Mouse (Mus musculus) embryonic facial prominence, embryonic 10.5 days (tissue): ENCODE results near the gene Tbx5. TPM values are rescaled to one million over a fixed set of nuclear protein-coding genes. Genes with fewer than 3 reads are reported as not detected.

Experiments
- DNase-seq: peaks from one replicate; pipeline ENCODE4 v3.0.0-alpha.2; 2017; ENCODE audit warnings: low spot score
- H3K27ac ChIP-seq: fragments of 300-500 bp; sonication (generic); replicated peaks from 2 replicates; pipeline ENCODE4 v1.5.1; 2016; ENCODE audit warnings: mild to moderate bottlenecking
- H3K27me3 ChIP-seq: fragments of 300-500 bp; sonication (generic); replicated peaks from 2 replicates; pipeline ENCODE4 v1.6.1; 2016; ENCODE audit warnings: low read depth, mild to moderate bottlenecking; ENCODE audit not compliant: poor library complexity, severe bottlenecking
- H3K36me3 ChIP-seq: fragments of 300-500 bp; sonication (generic); replicated peaks from 2 replicates; pipeline ENCODE4 v1.6.1; 2016; ENCODE audit warnings: mild to moderate bottlenecking, moderate library complexity
- H3K4me1 ChIP-seq: fragments of 300-500 bp; sonication (generic); 2 replicates; pipeline ENCODE4 v1.6.1; 2016
- H3K4me3 ChIP-seq: fragments of 300-500 bp; sonication (generic); 2 replicates; pipeline ENCODE4 v1.5.1; 2016; ENCODE audit warnings: mild to moderate bottlenecking, moderate library complexity
- H3K9me3 ChIP-seq: fragments of 300-500 bp; sonication (generic); 2 replicates; pipeline ENCODE4 v1.6.1; 2016; ENCODE audit warnings: mild to moderate bottlenecking
- WGBS: fragments of 180-500 bp; shearing (Covaris S2); methylation state at CpG from one replicate; pipeline ENCODE4 v1.1.7; 2016; 5-methylcytosine and 5-hydroxymethylcytosine counted together
- polyA plus RNA-seq: library from polyadenylated mRNA; unstranded; fragments of >200 nt; fragmentation: Nextera tagmentation; extraction: Ambion mirVana; gene quantifications from 2 replicates; pipeline ENCODE4 v1.2.1, GENCODE M21; 2016

Tbx5 gene
- polyA plus RNA-seq, 1 experiment from 2014 or later: 0.45 TPM

DNA sequence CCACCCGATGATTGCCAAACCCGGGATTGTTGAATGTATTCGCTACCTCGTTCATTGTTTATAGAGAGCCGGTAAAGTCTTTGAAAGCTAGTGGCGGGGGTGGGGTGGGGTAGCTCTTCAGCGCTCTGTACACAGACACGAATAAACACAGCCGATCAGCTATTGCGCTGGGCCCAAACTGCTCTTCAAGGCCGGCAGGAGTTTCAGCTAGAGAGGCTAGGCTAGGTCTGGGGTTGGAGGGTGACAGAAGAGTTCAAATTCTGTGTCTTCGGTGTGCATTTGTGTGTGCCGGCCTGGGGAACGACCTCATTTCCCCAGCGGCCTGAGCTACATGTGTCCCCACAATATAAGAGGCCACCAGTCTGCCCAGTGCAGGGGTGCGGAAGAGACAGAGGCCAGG, 6.7 kb downstream of the Tbx5 start:
- peaks cover 12% of the 10 kb centered on the region for H3K4me1 ChIP-seq
- DNase-seq: peak; percentile 55
- under 1% methylated on average over 16 of the region's 16 CpGs for WGBS
- peaks cover 100% of the 10 kb centered on the region for H3K27me3 ChIP-seq
- no peaks in the 10 kb centered on the region for H3K36me3 ChIP-seq
- H3K9me3 ChIP-seq: no peaks in the 10 kb centered on the region
- no peak overlapping the region for H3K27ac ChIP-seq
- H3K4me3 ChIP-seq: no peak overlapping the region

DNA sequence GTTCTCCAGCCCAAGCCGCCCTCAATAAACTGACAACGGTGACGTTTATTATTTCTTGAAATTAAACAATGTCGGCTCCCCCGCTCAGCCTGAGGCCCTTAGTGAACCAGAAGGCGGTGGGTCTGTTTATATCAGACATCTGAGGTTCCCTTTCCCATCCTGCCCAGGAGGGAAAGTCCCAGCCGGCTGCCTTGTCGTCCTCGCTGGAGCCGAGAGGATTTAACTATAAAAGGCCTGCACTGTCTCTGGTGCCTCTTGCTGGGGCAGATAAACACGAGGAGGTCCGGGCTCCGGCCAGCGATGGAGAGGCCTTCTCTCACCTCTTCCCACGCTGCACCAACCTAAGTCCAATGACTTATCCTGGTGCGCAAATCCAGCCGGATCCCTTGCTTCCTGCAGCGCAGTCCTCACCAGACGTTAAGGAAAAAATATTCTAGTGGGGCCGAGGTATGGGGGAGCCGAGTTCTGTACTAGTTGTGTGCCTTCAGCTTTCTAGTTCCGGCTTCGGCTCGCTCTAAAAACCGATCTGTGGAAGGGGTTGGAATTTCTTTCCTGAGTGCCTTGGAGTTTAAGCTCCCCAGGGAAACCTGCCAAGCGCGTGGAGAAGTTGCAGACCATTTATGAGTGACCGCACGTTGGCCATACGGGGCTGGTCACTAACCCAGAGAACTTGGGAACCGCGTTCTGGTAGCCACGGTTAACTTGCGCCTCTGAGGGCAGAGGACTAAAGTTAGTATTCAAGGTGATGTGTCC, 7.3 kb downstream of the Tbx5 start:
- Histone ChIP-seq H3K36me3 (no peaks in the 10 kb centered on the region), H3K27ac (no peak overlapping the region), H3K4me3 (no peak overlapping the region), H3K9me3 (no peaks in the 10 kb centered on the region), H3K4me1 (peaks cover 14% of the 10 kb centered on the region), H3K27me3 (peaks cover 100% of the 10 kb centered on the region)
- under 1% methylated on average over 34 of the region's 34 CpGs for WGBS
- DNase-seq: peak; percentile 55

DNA sequence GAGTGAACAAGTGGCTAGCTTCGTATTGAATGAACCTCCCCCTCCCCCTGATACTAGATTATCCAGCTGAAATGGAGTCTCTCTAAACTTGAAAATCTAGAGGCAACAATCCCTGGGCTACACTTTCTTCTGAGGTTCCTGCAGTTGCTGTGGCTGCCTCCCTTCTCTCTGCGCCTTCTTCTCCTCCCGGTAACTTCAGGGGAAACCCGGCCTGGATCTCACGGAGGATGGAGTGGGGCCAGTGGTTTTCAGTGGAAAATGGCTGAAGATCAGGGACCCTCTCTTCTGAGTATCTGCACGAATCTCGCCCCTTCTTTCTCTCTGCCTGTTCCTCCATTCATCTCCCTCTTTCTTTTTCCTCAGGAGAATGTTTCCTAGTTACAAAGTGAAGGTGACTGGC, 7.9 kb downstream of the Tbx5 start:
- no peak overlapping the region for H3K27ac ChIP-seq
- H3K27me3 ChIP-seq: peaks cover 100% of the 10 kb centered on the region
- DNase-seq: peak; percentile 74
- H3K36me3 ChIP-seq: no peaks in the 10 kb centered on the region
- WGBS: 0% methylated on average over 7 of the region's 7 CpGs
- no peaks in the 10 kb centered on the region for H3K9me3 ChIP-seq
- H3K4me3 ChIP-seq: no peak overlapping the region
- H3K4me1 ChIP-seq: peaks cover 16% of the 10 kb centered on the region

DNA sequence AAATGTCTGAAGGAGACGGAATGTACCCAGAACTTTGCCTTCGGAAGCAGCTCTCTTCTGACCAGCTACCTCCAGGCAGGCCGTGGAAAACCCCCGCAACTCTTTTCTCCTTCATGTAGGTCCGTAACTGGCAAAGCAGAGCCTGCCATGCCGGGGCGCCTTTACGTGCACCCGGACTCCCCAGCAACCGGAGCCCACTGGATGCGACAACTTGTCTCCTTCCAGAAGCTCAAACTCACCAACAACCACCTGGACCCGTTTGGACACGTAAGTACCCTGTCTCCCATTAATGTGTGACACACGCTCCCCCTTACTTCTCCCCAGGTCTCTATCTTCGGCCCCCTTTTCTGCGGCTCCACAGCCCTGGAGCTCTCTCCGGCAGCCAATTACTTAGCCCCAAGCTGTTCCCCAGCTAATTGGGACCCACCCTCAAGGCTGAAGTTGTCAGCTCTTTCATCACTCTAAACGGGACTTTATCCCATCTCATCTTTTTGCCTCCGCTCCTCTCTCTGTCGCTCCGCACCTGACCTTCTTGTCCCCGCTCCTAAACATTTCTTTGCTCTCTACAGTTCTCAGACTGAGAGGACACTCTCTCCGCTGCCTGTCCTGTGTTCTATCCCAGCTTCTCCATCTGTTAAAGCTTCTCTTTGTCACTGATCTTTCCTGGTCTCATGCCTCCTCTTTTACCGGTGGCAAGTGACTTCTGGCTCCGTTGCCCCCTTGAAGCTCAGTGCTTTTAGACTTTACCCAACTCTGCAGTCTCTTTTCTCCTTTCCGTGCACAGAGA, 9.4 kb downstream of the Tbx5 start:
- Histone ChIP-seq H3K36me3 (no peaks in the 10 kb centered on the region), H3K4me3 (no peak overlapping the region), H3K9me3 (no peaks in the 10 kb centered on the region), H3K27ac (no peak overlapping the region), H3K4me1 (peaks cover 17% of the 10 kb centered on the region), H3K27me3 (peaks cover 100% of the 10 kb centered on the region)
- under 1% methylated on average over 26 of the region's 26 CpGs for WGBS
- DNase-seq: peak; percentile 47

DNA sequence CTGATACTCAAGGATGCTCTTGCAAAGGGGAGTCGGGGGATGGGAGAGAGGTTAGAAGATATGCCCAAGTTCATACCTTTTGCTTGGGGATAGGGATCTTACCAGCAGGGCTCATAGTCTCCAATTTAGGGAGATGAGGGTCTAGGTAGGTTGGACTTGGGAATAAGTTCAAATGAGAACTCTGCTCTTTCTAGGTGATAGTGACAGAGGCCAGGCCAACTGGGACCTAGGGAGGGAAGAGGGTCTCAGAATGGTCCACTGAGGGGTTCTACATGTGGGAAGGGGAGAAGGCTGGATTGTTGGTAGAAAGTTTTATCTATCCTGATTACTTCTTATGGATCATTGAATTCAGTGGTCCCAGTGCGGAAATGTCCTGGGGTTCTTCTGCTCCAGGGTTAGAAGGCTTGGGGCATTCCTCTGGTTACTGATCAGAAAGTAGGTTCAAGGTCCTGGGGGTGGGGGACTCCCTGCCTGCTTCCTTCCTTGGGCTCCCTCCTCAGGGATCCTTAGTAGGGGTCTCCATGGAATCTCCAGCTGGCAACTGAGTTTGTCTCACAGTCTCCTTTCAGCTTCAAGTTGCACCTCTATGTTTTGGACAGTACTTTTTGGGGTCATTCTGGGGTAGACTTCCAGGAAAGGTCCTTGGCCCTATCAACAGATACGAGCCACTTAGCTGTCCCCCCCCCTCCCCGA, 10.4 kb downstream of the Tbx5 start:
- peaks cover 100% of the 10 kb centered on the region for H3K27me3 ChIP-seq
- H3K4me3 ChIP-seq: no peak overlapping the region
- H3K27ac ChIP-seq: no peak overlapping the region
- peaks cover 17% of the 10 kb centered on the region for H3K4me1 ChIP-seq
- H3K9me3 ChIP-seq: no peaks in the 10 kb centered on the region
- WGBS: 11% methylated on average over 4 of the region's 4 CpGs
- no peaks in the 10 kb centered on the region for H3K36me3 ChIP-seq
- no peak for DNase-seq

DNA sequence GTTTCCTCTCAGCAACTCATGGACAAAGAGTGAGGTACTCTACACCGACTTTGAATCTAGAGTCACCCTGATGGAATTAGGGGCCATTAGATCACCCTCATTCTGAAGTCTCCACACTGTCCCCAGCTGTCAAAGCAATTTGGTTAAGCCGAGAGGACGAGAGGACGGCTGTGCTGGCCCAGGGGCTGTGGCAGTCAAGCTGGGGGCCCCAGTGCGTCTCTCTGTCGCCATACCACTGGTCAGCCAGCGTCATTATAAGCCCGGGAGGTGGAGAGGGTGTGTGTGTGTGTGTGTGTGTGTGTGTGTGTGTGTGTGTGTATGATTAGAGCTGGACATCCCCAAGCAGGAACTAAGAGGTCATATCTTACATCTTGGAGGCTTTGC, 10.9 kb downstream of the Tbx5 start:
- Histone ChIP-seq H3K4me1 (peaks cover 17% of the 10 kb centered on the region), H3K27ac (no peak overlapping the region), H3K9me3 (no peaks in the 10 kb centered on the region), H3K4me3 (no peak overlapping the region), H3K36me3 (no peaks in the 10 kb centered on the region), H3K27me3 (peaks cover 98% of the 10 kb centered on the region)
- peak; percentile 23 for DNase-seq
- under 1% methylated on average over 8 of the region's 8 CpGs for WGBS

DNA sequence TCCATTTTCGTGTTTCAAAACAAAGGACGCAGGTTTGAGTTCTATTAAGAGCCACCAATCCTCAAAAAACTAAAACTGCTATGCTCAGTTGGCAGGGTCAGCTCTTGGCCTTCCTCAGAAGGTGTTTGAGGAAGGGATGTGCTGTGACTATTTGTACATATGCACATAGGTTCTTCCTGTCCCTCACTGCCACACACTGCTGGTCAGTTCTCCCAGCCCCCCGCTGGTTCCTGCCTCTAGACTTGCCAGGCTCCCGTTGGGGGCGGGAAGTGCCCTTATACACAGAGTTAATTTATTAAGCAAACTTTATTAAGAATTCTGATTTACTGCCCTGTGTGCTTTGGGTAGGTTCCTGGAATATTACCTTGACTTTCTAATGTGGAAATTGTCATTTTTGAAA, 11.9 kb downstream of the Tbx5 start:
- Histone ChIP-seq H3K4me1 (peaks cover 17% of the 10 kb centered on the region), H3K27ac (no peak overlapping the region), H3K27me3 (peaks cover 96% of the 10 kb centered on the region), H3K9me3 (no peaks in the 10 kb centered on the region), H3K4me3 (no peak overlapping the region), H3K36me3 (no peaks in the 10 kb centered on the region)
- DNase-seq: peak; percentile 13
- WGBS: 2% methylated on average over 5 of the region's 5 CpGs

DNA sequence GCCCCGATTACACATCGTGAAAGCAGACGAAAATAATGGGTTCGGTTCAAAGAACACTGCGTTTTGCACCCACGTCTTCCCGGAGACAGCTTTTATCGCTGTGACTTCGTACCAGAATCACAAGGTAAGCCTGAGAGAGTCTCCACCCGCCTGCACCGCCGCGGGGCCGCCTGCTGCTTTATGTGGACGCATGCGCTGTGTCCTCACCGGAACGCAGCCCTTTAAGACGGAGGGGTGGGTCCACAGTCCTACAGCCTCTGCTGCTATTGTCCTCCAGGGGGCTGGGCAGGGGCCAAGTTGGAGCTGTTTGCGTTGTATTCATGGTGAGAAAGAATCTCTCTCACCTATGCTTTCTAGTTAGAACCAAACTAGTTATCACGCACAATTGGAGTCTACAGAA, 12.5 kb downstream of the Tbx5 start:
- H3K36me3 ChIP-seq: no peaks in the 10 kb centered on the region
- peak overlapping the region; percentile 40 for H3K4me3 ChIP-seq
- peak; percentile 82 for DNase-seq
- H3K9me3 ChIP-seq: no peaks in the 10 kb centered on the region
- H3K27ac ChIP-seq: no peak overlapping the region
- WGBS: under 1% methylated on average over 21 of the region's 21 CpGs
- peaks cover 14% of the 10 kb centered on the region for H3K4me1 ChIP-seq
- H3K27me3 ChIP-seq: peaks cover 96% of the 10 kb centered on the region

DNA sequence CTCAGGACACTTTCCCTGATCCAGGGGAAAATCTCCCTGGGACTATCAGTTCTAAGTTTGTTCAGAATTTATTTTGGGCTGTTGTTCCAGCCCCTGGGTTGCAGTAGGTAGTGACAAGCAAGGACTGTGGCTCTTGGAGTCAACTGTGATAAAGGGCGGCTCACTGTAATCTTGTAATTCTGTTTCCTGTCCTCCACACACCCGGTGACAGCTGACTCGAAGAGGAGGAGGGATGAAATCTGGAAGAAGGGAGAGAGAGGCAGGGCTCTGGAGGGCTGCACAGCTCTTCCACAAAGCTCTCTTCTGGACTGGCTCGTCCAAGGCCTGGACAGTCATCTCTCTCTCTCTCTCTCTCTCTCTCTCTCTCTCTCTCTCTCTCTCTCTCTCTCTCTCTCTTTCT, 24.6 kb downstream of the Tbx5 start:
- Histone ChIP-seq H3K9me3 (no peaks in the 10 kb centered on the region), H3K36me3 (no peaks in the 10 kb centered on the region), H3K27ac (no peak overlapping the region), H3K4me3 (no peak overlapping the region), H3K4me1 (0 out of 2 replicates have a peak, but pooled peaks cover 3% of the 10 kb centered on the region), H3K27me3 (peaks cover 46% of the 10 kb centered on the region)
- 74% methylated on average over 4 of the region's 4 CpGs for WGBS
- no peak for DNase-seq

DNA sequence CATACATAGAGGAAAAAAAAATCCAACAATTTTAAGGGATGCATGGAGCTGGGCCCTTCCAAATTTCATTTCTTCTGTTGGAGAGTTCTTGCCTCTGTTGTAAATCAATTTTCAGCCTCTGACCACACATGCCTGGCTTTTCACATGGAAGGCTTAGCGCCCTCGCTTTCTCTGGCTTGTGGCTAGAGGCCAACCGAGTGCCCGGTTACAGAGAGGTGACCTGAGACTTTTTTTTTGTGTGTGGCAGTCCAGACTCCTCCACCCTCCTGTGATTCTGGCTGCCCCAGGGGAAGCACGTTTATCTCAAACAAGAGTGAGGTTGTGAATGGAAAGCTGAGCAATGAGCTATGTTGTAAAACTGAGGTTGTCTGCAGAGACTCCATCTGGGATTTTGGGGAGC, 28.8 kb downstream of the Tbx5 start:
- Histone ChIP-seq H3K36me3 (no peaks in the 10 kb centered on the region), H3K4me3 (no peak overlapping the region), H3K9me3 (no peaks in the 10 kb centered on the region), H3K27me3 (peaks cover 42% of the 10 kb centered on the region), H3K27ac (no peak overlapping the region), H3K4me1 (peaks cover 4% of the 10 kb centered on the region; the same call in 1 of the 2 replicates)
- 71% methylated on average over 5 of the region's 5 CpGs for WGBS
- DNase-seq: no peak

DNA sequence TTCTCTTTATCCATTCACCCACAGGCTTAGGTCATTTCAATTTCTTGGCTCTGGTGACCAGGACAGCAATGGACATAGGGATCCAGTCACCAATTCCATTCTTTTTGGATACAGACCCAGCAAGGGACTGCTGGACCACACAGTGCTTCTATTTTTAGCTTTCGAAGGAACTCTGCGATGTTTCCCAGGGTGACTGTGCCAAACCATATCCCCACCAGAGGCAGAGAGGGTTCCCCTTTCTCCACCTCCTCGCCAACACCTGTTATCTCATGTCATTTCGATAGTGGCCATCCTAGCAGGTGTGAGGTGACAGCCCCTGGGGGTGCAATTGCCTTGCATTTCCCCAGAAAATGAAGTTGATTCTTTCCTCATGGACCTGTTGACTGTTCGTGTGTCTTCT, 30.0 kb downstream of the Tbx5 start:
- H3K27me3 ChIP-seq: peaks cover 49% of the 10 kb centered on the region
- H3K9me3 ChIP-seq: no peaks in the 10 kb centered on the region
- no peak overlapping the region for H3K4me3 ChIP-seq
- DNase-seq: no peak
- no peak overlapping the region for H3K27ac ChIP-seq
- peaks cover 14% of the 10 kb centered on the region for H3K4me1 ChIP-seq
- 83% methylated on average over 5 of the region's 5 CpGs for WGBS
- H3K36me3 ChIP-seq: no peaks in the 10 kb centered on the region

DNA sequence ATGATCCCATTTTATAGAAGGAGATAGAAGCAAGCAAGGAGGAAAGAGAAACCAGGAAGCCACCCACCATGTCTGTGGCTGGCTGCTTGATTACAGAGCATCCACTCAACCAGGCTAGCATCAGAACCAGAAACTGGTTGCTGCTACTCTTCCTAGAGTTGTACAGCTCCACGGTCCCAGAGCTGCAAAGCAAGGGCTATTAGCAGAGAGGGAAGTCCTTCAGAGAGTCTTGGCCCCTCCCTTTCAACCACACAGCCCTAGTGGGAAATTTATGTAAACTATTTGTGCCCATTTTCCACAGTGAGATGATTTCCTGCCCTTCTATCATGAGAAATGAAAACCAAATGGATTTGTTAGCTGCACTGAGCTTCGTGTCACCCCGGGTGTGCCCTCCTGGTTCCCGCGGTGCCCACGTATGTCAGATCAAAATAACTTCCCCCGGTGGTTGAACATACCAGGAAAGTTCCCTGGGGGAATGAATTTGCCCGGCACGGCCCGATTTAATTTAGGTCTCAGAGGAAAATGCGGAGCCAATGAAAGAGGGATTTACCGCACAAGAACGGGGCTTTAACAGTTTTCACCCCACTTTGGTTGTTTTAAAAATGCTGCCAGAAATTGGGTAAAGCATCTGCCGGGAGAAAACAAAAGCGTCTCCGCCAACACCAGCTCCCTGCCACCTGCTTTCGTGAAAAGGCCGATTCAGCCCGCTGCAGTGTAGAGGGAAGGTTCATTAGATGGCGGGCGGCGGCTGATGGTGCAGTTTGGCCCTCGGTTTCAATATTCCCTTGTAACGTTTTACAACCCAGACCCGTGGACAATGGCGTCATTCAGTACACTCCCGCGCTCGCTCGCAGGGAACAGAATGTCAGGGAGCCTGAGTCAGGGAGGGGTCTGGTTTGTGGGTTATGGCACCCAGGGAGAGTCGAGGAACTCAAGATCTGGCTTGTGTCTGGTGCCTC, 34.1 kb downstream of the Tbx5 start:
- Histone ChIP-seq H3K27me3 (peaks cover 41% of the 10 kb centered on the region), H3K4me1 (peaks cover 14% of the 10 kb centered on the region), H3K36me3 (no peaks in the 10 kb centered on the region), H3K9me3 (no peaks in the 10 kb centered on the region), H3K27ac (peak overlapping the region; percentile 55), H3K4me3 (peak overlapping the region; percentile 44)
- WGBS: 16% methylated on average over 31 of the region's 31 CpGs
- DNase-seq: peak; percentile 43
